Mouse (Mus musculus) layer of hippocampus, adult 11-12 months (tissue): Measurements from ENCODE around the gene Fam126a.
A peak's percentile ranks its signal among the peaks of the same experiment; 100 is the strongest.

Source experiments
- DNase-seq: peaks from one replicate; pipeline ENCODE4 v3.0.0; 2022; ENCODE audit warnings: low spot score

The Fam126a gene

DNA sequence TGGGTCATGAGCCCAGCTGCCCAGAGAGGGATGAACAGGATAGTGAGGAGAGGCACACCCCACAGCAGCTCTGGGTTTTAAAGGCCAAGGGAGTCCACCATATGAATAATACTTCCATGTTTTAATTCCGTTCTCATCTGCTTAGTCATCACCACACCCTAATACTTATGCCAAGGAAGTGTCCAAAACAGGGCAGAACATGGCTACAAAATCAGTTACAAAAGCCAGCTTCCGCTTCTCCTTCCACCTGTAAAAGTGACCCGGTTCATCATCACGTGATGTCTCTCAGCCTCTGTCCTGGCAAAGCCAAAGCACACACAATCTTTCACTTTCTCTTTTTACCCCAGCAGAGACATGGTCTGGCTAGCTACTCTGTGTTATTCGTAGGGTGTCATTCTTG, 8.9 kb upstream of the Fam126a start:
- no peak for DNase-seq

DNA sequence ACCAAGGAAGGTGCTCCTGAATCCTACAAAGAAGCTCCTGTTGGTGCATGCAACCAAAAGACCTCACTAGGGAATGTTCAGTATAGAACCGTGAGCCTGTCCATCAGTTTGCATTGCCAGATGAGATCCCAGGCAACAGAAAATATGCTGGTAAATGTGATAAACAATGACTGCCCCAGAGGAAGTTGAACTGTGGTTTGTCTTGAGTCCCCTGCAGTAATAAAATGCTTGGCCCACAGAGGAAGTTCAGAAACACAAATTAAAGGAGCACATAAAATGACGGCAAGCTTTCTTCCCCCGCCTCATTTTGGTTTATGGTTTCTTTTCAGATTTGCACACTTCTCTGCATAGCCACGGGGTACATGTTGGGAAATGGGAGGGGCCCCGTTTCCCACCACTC, 8.3 kb upstream of the Fam126a start:
- DNase-seq = no peak

DNA sequence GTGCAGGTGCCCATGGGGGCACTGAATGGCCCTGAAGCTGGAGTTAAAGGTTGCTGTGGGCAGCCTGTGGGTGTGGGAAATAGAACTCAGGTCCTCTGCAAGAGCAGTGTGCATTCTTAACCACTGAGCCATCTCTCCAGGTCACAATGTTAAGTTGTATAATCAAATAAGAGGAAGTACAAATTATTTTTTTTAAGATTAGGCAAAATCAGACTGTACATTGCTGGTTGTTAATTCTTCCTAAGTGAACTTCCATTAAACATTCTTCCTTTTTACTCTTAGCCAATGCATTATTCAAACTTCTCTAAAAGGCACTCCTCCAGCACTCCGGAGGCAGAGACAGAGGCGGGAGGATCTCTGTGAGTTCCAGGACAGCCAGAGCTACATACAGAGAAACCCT, 7.7 kb upstream of the Fam126a start:
- no peak for DNase-seq

DNA sequence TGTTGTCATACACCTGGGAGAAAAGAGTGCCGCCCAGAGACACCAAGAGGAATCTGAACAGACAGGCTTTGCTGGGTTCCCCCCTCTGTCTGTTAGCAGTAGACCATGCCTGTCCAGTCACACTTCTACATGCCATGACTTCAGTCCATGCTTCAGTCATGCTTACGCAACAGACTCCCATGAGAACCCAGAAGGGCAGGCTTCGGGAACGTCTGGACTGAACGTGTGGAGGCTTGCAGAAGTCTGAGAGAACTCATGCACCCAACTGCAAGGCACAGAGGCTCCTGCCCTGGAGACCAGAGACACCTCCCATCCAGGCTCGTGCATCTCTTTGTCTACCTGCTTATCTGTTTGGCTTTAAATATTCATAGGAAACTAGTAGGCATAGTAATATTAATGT, 6.2 kb upstream of the Fam126a start:
- no peak for DNase-seq

DNA sequence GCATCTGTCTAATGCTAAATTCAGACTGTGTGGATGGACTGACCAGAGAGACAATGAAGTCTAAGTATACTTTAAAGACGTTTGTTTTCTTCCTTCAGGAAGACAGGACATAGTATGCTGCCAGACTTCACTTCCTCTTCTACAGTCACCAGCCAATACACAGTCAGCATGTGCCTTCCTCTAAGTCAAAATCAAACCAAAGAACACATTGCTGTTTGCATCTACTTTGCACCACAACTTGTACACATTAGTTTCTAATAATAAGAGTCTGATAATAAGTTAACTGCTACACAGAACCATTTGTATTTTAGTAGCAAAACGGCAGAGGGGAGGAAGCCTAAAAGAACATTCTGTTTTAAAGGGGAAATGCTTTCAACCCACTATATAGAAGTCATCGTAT, 4.5 kb upstream of the Fam126a start:
- DNase-seq = no peak

DNA sequence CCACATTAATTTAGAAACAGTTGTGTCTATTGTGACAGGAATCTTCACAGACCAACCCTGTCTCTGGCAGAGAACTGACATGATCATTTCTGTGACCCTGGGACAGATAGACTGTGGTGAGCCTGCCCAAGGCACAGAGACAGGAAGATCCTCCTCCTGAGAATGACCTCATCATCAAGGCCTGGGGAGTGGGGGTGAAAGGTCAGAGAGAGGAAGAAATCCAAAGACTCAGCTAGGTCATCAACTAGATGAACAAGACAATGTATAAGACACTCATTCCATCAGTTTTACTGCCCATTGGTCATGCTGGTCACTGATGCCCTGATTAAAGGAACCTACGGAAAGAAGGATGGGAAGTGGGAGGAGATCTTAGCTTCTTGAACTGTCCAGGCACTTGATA, 3.6 kb upstream of the Fam126a start:
- no peak for DNase-seq

DNA sequence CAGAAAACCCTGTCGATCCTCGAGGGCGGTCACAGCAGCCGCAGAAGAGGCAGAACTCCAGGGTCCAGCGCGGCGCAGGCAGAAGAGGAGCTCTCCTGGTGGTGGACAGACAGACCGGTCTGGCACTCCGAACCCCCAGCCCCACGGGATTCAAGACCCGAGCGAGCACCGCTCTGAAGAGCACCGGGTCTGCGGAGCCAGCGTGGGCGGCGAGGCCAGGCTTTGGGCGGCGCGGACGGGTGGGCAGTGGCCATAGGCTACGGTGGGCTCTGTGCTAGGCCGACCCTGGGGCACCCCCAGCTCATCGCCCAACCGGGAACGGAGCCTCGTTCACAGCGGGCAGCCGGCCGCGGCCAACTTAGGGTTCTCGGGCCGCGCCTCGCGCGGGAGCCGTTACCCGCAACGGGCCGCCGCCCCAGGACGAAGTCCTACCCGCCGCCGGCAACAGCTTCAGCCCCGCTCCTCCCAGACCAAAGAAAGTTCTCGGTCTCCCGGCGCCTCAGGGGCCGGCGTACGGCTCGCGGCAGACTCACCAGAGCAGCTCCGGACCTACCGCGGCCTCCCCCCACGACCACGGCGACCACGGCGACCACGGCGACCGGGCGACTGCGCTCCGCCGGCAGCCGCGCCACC, 428 bp downstream of the Fam126a start:
- DNase-seq = no peak

DNA sequence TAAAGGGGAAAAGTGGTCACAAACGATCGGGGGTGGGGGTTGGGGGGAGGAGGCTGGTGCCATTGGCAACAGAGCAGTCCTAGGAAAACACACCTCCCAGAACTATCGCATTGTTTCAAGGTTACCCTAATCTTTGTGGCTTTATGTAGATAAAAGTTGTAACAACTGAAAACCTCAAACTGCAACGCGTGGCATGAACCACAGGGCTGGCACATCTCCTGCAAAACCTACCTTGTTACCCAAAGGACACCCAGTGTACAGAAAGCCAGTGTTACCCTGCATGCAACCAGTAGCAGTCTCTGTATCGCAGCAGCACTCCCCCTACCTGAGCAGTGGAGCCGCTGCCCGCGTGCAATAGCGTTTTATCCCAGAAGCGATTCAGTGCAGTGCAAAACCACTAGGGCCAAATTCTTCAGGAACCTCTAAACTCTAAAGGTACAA, 1.1 kb downstream of the Fam126a start:
- DNase-seq = peak; percentile 37

DNA sequence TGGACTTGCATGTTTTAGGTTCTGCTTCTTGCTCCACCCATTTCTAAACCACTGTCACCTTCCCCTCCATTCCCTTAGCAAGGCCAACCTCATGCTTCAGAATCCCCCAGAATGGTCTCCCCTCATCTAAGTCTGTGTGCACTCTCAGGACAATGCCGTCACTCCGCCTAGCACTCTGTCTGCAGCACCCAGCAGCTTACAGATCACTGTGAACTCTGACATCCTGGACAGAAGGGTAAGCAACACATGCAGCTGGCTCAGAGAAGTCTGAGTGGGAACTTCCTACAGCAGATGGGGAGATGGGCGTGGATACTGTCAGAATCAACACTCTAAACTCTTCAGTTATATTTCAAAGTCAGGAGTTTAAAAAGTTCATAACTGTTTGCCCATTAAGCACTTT, 5.5 kb downstream of the Fam126a start:
- DNase-seq = no peak

DNA sequence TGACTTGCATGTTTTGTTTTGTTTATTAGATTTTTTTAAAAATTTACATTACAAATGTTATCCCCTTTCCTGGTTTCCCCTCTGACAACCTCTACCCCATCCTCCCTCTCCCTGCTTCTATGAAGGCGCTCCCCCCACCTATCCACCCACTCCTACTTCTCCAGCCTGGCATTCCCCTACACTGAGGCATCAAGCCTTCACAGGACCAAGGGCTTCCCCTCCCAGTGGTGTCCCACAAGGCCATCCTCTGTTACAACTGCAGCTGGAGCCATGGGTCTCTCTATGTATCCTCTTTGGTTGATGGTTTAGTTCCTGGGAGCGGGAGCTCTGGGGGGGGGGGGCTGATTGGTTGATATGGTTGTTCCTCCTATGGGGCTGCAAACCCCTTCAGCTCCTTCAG, 7.3 kb downstream of the Fam126a start:
- DNase-seq = no peak

DNA sequence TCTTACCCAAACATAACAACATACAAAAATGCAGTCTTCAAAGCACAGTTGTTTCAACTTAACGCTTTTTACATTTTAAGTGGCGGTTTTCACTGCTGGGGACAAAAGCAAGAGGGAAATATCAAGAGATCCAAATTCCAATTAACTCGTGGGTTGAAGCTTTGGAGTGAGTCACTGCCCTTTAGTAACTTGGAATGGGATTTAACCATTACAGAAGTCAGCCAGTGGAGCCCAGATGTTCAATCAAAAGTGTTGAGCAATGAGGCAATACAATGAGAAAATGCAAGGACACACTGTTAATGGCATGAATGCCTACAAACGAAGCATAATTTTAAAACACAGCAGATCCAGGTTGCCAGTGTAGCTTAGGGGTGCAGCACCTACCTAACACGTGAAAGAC, 8.8 kb downstream of the Fam126a start:
- DNase-seq = no peak

DNA sequence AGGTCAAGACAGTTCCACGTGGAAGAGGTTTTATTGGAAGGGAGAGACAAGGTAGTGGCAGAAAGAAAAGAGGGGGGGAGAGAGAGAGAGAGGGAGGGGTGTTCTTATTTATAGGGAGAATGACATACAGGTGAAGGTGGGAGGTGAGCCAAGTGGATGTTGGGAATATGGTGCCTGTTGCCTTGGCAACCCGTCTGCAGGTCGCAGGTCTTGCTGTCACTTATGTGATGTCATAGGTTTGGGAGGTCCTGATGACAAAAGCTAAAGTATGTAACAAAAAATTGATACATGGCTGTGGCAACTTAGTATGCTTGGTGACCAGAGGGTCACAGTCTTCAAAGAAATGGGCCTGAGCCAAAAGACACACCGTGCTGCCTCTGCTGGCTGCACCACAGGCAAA, 10.1 kb downstream of the Fam126a start:
- no peak for DNase-seq

DNA sequence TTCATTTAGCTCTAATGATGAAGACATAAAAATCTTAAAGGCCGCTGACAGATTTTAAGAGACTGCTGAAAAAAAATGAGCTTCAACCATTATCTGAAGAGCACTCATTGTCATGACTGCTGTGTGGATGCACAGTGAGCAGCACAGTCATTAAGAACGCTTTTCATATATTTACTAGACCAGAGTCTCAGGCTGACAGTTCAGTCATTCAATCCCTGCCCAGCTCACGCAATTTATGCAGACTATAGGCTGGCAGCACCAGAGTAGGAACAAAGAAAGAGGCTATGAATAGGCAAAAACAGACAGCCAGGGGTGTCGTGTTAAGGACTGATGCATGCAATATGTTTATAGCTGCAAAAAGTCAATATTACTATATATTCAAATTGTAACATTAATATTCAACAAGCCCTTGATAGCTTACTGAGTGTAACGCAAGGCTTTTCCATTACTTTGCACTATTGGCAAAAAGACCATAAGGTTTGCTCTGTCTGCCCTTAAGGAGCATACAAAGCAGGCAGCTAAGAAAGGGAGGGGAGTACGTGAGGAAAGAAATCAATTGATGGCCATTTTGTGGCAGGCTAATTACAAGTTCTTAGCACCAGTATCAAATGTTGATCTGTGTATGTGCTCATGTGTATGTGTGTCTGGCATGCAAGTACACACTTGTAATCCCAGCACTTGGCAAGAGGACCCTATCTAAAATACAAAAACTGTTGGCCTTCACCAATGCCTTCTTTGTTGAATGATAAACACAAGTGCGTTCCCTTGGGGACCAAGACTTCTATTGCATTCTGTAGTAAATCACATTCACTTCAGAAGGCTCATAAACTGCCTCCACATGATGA, 10.9 kb downstream of the Fam126a start:
- no peak for DNase-seq

DNA sequence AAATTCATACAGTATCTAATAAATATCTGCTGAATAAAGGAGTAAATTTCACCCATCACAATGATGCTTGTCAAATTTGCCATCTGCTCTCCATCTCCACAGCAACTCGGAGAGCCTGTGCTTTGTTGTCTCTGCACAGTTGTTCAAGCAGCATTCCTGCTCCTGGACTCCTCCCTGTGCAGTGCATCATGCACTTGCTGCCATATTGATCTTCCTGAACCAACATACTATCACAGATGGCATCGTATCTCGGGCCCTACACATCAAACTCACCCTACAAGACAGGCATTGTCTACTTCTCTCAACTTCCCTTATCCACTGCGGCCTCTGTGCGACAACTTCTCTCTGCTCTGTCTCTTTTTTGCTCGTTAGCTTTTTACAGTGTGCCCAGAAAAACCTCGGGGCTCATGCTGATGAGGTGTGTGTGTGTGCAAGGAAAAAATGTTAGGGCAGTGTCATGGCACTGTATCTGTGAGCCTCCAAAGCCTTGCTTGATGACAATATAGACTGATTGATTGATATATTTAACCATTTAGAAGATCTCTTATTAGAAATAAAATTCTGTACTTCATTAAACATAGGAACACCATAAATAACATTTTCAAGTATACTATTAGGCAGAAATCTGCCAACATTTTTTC, 11.7 kb downstream of the Fam126a start:
- peak; percentile 26 for DNase-seq

DNA sequence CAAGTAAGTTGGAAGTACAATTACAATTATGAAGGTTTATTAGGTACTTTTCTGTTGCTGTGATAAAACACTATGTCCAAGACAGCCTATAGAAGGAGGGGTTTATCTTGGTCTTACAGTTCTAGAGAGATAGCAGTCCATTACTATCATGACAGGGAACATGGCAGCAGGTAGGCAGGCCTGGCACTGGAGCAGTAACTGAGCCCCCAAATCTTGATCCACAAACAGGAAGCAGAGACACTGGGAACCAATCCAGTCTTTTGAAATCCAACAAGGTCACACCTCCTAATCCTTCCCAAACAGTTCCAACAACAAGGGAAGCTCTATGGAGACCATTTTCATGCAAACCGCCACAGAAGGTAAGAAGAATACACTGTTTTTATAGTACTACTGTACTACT, 13.6 kb downstream of the Fam126a start:
- no peak for DNase-seq

DNA sequence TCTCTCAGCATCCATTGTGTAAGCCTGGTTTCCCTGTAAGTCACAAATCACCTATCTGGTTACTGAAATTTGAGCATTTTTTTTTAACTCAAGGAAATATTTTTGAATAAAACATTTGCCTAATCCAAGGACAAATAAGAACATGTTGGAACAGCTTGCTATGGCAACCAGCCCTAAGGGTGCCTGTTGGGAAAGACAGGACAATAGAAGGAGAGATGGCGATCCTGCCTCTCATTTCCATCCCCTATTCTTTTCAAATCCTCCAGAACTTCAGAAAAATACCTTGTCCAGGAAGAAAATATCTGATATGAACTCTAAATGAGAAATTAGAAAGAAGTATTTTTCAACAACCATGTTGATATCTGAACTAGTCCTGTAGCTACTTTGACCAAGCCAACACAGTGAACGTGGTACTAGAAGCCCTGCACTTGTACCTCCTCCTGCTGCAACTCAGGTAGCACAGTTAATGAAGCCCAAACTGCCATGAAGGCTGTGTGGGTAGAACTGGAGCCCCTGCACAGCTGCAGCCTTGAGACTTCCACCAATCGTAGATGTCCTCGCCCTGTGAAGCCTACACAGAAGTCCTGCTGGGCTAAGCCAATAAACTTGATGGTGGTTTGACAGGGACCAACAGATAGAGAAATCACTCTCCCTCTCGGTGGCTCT, 17.0 kb downstream of the Fam126a start:
- no peak for DNase-seq

DNA sequence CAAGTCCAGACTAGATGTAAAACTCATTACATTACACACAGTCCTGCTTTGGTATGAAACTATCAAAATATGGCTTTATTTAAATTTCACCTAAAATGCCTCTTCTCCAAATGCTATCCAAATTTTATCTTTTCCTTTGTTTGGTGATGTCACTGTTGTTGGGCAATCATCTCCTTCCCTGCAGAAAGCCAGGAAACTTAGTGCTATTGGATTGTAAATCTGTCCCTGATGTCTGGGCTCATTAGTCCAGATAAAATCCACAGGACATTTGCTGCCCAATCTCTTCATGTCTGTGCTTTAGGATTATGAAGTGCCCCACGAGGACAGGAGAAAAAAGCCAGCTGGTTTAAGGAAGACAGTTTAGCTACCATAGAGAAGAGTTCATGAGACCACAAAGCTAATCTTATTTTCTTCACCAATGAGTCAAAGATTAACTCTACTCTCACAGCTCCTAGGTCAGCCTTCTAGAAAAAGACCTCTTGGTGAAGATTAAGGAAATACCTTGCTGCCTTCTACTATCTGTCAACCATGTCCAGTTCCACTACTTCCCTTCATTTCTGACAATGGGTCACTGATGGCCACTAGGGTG, 31.3 kb downstream of the Fam126a start:
- DNase-seq = no peak

DNA sequence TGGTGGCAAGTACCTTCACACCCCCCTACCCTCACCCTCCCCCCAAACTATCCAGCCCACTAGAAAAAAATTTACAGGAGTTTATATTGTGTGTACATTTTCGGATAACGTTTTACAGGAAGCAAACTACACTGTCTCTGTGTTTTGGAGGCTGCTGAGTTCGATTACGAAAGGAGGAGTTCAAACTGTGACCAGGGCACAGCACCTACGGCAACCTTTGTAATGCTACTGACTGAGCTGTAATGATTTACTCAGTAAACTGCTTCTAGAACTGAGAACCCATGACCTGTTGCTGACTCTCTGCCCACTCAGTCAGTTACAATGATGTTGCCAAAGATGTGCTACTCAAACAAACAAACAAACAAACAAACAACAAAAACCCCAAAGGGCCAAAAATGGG, 34.5 kb downstream of the Fam126a start:
- no peak for DNase-seq

DNA sequence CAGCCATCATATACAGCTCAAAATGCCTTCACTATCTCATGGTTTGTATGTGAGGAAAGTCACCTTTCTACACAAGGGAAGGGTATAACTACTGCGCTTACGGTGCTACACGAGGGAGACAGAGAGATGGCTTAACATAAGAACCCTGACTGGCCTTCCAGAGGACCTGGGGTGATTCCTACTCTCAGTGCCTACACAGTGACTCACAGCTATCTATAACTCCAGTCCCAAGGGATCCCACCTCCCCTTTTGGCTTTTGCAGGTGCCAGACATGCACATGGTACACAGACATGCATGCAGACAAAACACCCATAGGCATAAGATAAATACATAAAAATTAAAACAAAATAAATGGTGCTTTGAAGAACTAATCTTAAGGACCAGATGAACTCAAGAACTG, 35.6 kb downstream of the Fam126a start:
- no peak for DNase-seq

DNA sequence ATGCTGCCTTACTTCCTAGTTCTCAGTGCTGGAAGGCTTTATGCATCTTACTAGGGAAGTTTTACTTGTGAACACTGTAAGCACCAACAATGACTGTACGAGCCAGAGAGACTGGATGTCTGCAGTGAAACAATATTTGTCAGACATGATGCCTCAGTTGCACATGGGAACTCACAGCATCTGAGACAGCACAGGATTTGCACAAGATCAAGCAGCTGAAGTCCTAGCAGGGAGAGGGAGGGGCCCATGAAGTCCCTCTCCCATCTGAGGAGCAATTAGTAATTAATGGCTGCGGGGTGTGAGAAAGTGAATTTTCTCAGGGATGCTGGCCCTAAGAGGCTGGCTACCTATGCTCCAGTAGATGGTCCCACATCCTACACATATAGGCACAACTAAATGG, 36.3 kb downstream of the Fam126a start:
- no peak for DNase-seq

DNA sequence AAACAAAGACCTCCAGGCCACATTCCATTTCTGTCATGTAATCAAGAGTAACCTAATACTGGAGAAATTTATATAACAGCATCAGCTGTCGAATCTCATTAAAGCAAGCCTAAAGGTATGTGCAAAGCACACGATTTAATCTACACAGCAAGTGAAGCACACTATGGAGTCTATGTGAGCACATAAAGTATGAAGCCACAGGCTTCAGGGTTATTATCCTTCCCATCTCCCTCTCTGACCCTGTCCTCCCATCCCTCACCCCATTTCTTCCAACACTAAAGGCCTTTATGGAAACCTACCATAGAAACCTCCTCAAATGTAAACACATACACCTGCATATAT, 37.0 kb downstream of the Fam126a start:
- no peak for DNase-seq

DNA sequence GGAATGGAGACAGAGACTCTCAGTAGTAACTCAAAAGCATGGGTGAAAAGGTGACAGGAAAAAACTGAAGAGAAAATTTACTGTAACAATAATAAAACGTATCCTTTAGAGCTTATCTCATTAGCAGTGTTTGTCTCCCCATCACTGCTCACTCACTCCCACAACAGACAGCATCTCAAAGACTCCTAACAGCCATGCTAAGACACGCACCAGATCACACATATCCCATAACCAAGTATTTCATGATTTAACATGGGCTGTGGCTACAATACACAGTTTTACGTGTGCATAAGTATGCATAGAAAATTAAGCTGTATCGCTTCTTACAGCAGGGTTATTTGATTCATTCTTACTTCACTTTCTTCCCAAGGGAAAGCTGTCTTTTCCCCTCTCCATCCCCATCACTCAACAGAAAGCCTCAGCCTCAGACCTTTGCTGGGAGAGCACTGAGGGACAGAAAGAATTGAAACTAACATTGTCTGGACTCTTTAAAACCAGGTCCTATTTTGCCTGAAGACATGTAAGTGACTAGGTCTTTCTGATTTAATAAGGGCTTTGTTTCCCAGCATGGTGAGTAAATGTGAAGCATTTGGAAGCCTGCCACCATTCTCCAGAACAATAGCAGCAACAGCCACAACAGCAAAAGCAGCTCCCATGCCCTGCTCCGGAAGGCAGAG, 37.5 kb downstream of the Fam126a start:
- DNase-seq = peak; percentile 70
